Mouse (Mus musculus): ENCODE measurements at regions not wholly inside any gene's neighbourhood (a gene's known extent, or its start where the extent isn't known, plus 50 kb on each side); places are given as distances from the start of the nearest gene placed in this dataset.

GRCm38 (mm10) chr16:61484315-61484714, 879.0 kb upstream of the Epha6 start:
- no peak for ATAC-seq

- no peak for ATAC-seq
Measured at GRCm38 (mm10) chr16:61441881-61442280, 836.5 kb upstream of the Epha6 start.

GRCm38 (mm10) chr16:61401261-61401660, 795.9 kb upstream of the Epha6 start:
- no peak for ATAC-seq

GRCm38 (mm10) chr16:61381979-61382378, 776.6 kb upstream of the Epha6 start:
- no peak for ATAC-seq

GRCm38 (mm10) chr16:61376937-61377336, 771.6 kb upstream of the Epha6 start:
- ATAC-seq = peak; percentile 43

All from inflammation-experienced regulatory T-cells, adult 6 months (primary cell).